Mouse (Mus musculus) embryonic fibroblast, embryonic 13.5 days (primary cell): Measurements from ENCODE around the gene Paqr9.

Experiments
- CTCF ChIP-seq: IDR thresholded peaks from 2 replicates; pipeline ENCODE4 v1.5.1; 2011; ENCODE audit warnings: mild to moderate bottlenecking, control low read depth, low read length, moderate library complexity, borderline replicate concordance; ENCODE audit not compliant: insufficient read depth
- POLR2A ChIP-seq: IDR thresholded peaks from 2 replicates; pipeline ENCODE4 v1.6.1; 2011; ENCODE audit warnings: low read depth, mild to moderate bottlenecking, control low read depth, low read length, moderate library complexity

GRCm38 (mm10) chr9:95512331-95513030 lies 47.0 kb upstream of the Paqr9 start:
- TF ChIP-seq POLR2A (no peak; the same call in 1 of the 2 replicates), CTCF (no peak)
